Mouse (Mus musculus): ENCODE results near the gene Farp1.

- TF ChIP-seq CTCF (IDR thresholded peaks at IDR 0.05; ENCODE audit: control insufficient read depth, insufficient read depth, insufficient read length) = no peak
- TF ChIP-seq MYOG (IDR thresholded peaks at IDR 0.05; ENCODE audit: control insufficient read depth, extremely low read depth, insufficient read length) = no peak
- no peak for TF ChIP-seq MYOD1 (IDR thresholded peaks at IDR 0.05; ENCODE audit: control insufficient read depth, insufficient read length, low read depth)
These were observed 133.7 kb downstream of the Farp1 start for GRCm38 (mm10) chr14:121168716-121169115.
